Mouse (Mus musculus) limb, embryonic 12.5 days (tissue): ENCODE measurements around the gene Crygd. TPM values are rescaled to one million over a fixed set of nuclear protein-coding genes. Genes with fewer than 3 reads are reported as not detected.
A peak's percentile ranks its signal among the peaks of the same experiment; 100 is the strongest.

Source experiments
- ATAC-seq: fragments of 200-750 bp; cut with Nextera tagmentation; 2 replicates; pipeline ENCODE4 v1.8.0; 2017; ENCODE audit warnings: low read depth, moderate TSS enrichment; ENCODE audit not compliant: insufficient number of reproducible peaks, insufficient read depth, low FRiP score, low TSS enrichment
- H3K27ac ChIP-seq: fragments of 300-500 bp; sonication (generic); 2 replicates; pipeline ENCODE4 v1.5.1; 2016; ENCODE audit warnings: mild to moderate bottlenecking, moderate library complexity
- H3K27me3 ChIP-seq: fragments of 300-500 bp; sonication (generic); 2 replicates; pipeline ENCODE4 v1.6.1; 2016; ENCODE audit warnings: mild to moderate bottlenecking, moderate library complexity
- H3K36me3 ChIP-seq: fragments of 300-500 bp; sonication (generic); 2 replicates; pipeline ENCODE4 v1.6.1; 2016; ENCODE audit warnings: mild to moderate bottlenecking, moderate library complexity
- H3K4me1 ChIP-seq: fragments of 300-500 bp; sonication (generic); replicated peaks from 2 replicates; pipeline ENCODE4 v1.6.1; 2016
- H3K4me2 ChIP-seq: fragments of 300-500 bp; sonication (generic); 2 replicates; pipeline ENCODE4 v1.6.1; 2016; ENCODE audit warnings: mild to moderate bottlenecking, moderate library complexity
- H3K4me3 ChIP-seq: fragments of 300-500 bp; sonication (generic); replicated peaks from 2 replicates; pipeline ENCODE4 v1.5.1; 2016; ENCODE audit warnings: mild to moderate bottlenecking
- H3K9ac ChIP-seq: fragments of 300-500 bp; sonication (generic); replicated peaks from 2 replicates; pipeline ENCODE4 v1.6.1; 2016; ENCODE audit warnings: mild to moderate bottlenecking, moderate library complexity
- H3K9me3 ChIP-seq: fragments of 300-500 bp; sonication (generic); 2 replicates; pipeline ENCODE4 v1.6.1; 2016; ENCODE audit warnings: mild to moderate bottlenecking, moderate library complexity
- WGBS: fragments of 180-500 bp; shearing (Covaris S2); methylation state at CpG from one replicate; pipeline ENCODE4 v1.1.7; 2016; 5-methylcytosine and 5-hydroxymethylcytosine counted together
- polyA plus RNA-seq: library from polyadenylated mRNA; unstranded; fragments of >200 nt; fragmentation: Nextera tagmentation; extraction: Ambion mirVana; gene quantifications from 2 replicates; pipeline ENCODE4 v1.2.1, GENCODE M21; 2016

Gene Crygd
- polyA plus RNA-seq, 1 experiment from 2014 or later, result not detected

- Histone ChIP-seq H3K4me3 (no peak overlapping the region), H3K4me2 (no peak overlapping the region), H3K27ac (no peak overlapping the region), H3K9ac (no peak overlapping the region), H3K9me3 (no peaks in the 10 kb centered on the region; the same call in 1 of the 2 replicates), H3K36me3 (no peaks in the 10 kb centered on the region), H3K27me3 (no peaks in the 10 kb centered on the region), H3K4me1 (peaks cover 4% of the 10 kb centered on the region; the same call in 1 of the 2 replicates)
- ATAC-seq, result no peak
- 78% methylated on average over 6 of the region's 6 CpGs for WGBS
Observed at GRCm38 (mm10) chr1:65040806-65041205, 22.4 kb downstream of the Crygd start.

GRCm38 (mm10) chr1:65039679-65040078 lies 23.6 kb downstream of the Crygd start:
- H3K9me3 ChIP-seq, result no peaks in the 10 kb centered on the region; the same call in 1 of the 2 replicates
- ATAC-seq, result no peak
- no peaks in the 10 kb centered on the region for H3K27me3 ChIP-seq
- H3K4me2 ChIP-seq, result no peak overlapping the region
- H3K36me3 ChIP-seq, result no peaks in the 10 kb centered on the region
- no peak overlapping the region for H3K4me3 ChIP-seq
- WGBS, result 67% methylated on average over 3 of the region's 3 CpGs
- no peak overlapping the region for H3K27ac ChIP-seq
- H3K9ac ChIP-seq, result no peak overlapping the region
- H3K4me1 ChIP-seq, result peaks cover 14% of the 10 kb centered on the region; the same call in 1 of the 2 replicates

GRCm38 (mm10) chr1:65037542-65037941 lies 25.7 kb downstream of the Crygd start:
- WGBS, result 77% methylated on average over 2 of the region's 2 CpGs
- no peaks in the 10 kb centered on the region for H3K27me3 ChIP-seq
- ATAC-seq, result no peak

GRCm38 (mm10) chr1:65035513-65035912 lies 27.7 kb downstream of the Crygd start:
- peaks cover 12% of the 10 kb centered on the region; the same call in 1 of the 2 replicates for H3K4me1 ChIP-seq
- H3K9me3 ChIP-seq, result no peaks in the 10 kb centered on the region; the same call in 1 of the 2 replicates
- H3K27me3 ChIP-seq, result no peaks in the 10 kb centered on the region
- H3K4me2 ChIP-seq, result no peak overlapping the region
- H3K36me3 ChIP-seq, result no peaks in the 10 kb centered on the region
- H3K4me3 ChIP-seq, result no peak overlapping the region
- no peak overlapping the region for H3K9ac ChIP-seq
- 17% methylated on average over 3 of the region's 3 CpGs for WGBS
- no peak overlapping the region for H3K27ac ChIP-seq
- ATAC-seq, result peak; percentile 66; the same call in 1 of the 2 replicates

More at GRCm38 (mm10) chr1:65037542-65037941, 25.7 kb downstream of the Crygd start:
- H3K4me1 ChIP-seq, result peaks cover 15% of the 10 kb centered on the region; the same call in 1 of the 2 replicates
- no peak overlapping the region for H3K4me2 ChIP-seq
- no peaks in the 10 kb centered on the region for H3K36me3 ChIP-seq
- H3K9ac ChIP-seq, result no peak overlapping the region
- H3K4me3 ChIP-seq, result no peak overlapping the region
- no peak overlapping the region for H3K27ac ChIP-seq
- no peaks in the 10 kb centered on the region; the same call in 1 of the 2 replicates for H3K9me3 ChIP-seq

- no peaks in the 10 kb centered on the region for H3K36me3 ChIP-seq
- no peaks in the 10 kb centered on the region for H3K27me3 ChIP-seq
- no peak within 1 kb of the TSS for H3K27ac ChIP-seq
- H3K9me3 ChIP-seq, result no peaks in the 10 kb centered on the region; the same call in 1 of the 2 replicates
- peaks cover 11% of the 10 kb centered on the region; the same call in 1 of the 2 replicates for H3K4me1 ChIP-seq
- no peak within 1 kb of the TSS for H3K9ac ChIP-seq
- no peak within 1 kb of the TSS for H3K4me2 ChIP-seq
- H3K4me3 ChIP-seq, result no peak within 1 kb of the TSS
- no peak for ATAC-seq
Observed at GRCm38 (mm10) chr1:65032641-65033040, 30.6 kb downstream of the Crygd start, which contains the start of gene Akr1cl. Akr1cl (minus strand) TSS chr1:65032759.

- H3K4me2 ChIP-seq, result no peak overlapping the region
- ATAC-seq, result no peak
- no peaks in the 10 kb centered on the region for H3K27me3 ChIP-seq
- H3K36me3 ChIP-seq, result no peaks in the 10 kb centered on the region
- no peak overlapping the region for H3K4me3 ChIP-seq
- H3K27ac ChIP-seq, result no peak overlapping the region
- H3K9me3 ChIP-seq, result no peaks in the 10 kb centered on the region
- H3K4me1 ChIP-seq, result no peaks in the 10 kb centered on the region
- 70% methylated on average over 9 of the region's 9 CpGs for WGBS
- H3K9ac ChIP-seq, result no peak overlapping the region
Observed at GRCm38 (mm10) chr1:65028206-65028605, 35.0 kb downstream of the Crygd start.

- 85% methylated on average over 4 of the region's 4 CpGs for WGBS
- Histone ChIP-seq H3K4me3 (no peak overlapping the region), H3K27me3 (no peaks in the 10 kb centered on the region), H3K9ac (no peak overlapping the region), H3K4me1 (no peaks in the 10 kb centered on the region), H3K9me3 (no peaks in the 10 kb centered on the region), H3K36me3 (no peaks in the 10 kb centered on the region), H3K4me2 (no peak overlapping the region), H3K27ac (no peak overlapping the region)
- no peak for ATAC-seq
Observed at GRCm38 (mm10) chr1:65012726-65013125, 50.5 kb downstream of the Crygd start.

Other genes starting within 250 kb of the Crygd start
- gene Plekhm3, start 106.6 kb downstream of the Crygd start, polyA plus RNA-seq, result 11.1 and 13.8 TPM in 2 replicates
- 0.18 TPM in 1 of 2 replicates, not detected in the other for gene Akr1cl, start 30.7 kb downstream of the Crygd start, polyA plus RNA-seq
- gene Cryge, start 12.3 kb downstream of the Crygd start, polyA plus RNA-seq, result not detected in 2 replicates
- gene Crygc, start 10.2 kb upstream of the Crygd start, polyA plus RNA-seq, result not detected in 2 replicates
- not detected in 2 replicates for gene Crygb, start 18.8 kb upstream of the Crygd start, polyA plus RNA-seq
- not detected in 2 replicates for gene Cryga, start 39.9 kb upstream of the Crygd start, polyA plus RNA-seq
- 0.46 TPM in 1 of 2 replicates, not detected in the other for gene Gm28845, start 56.1 kb upstream of the Crygd start, polyA plus RNA-seq
- gene D630023F18Rik, start 59.8 kb upstream of the Crygd start, polyA plus RNA-seq, result 0.14 and 0.24 TPM in 2 replicates
- 139 and 140 TPM in 2 replicates for gene Idh1, start 123.0 kb upstream of the Crygd start, polyA plus RNA-seq
- 15.1 and 15.4 TPM in 2 replicates for gene Pikfyve, start 123.2 kb upstream of the Crygd start, polyA plus RNA-seq
- gene Pth2r, start 218.6 kb upstream of the Crygd start, polyA plus RNA-seq, result 0.09 TPM in 1 of 2 replicates, not detected in the other